Mouse (Mus musculus) ES-Bruce4 (cell line): ENCODE results near the gene Hivep3.

Experiments used
- CTCF ChIP-seq: IDR thresholded peaks from one replicate; pipeline ENCODE4 v1.8.1; 2011; ENCODE audit warnings: low read depth, low read length
- EP300 ChIP-seq: IDR thresholded peaks from 2 replicates; pipeline ENCODE4 v1.6.1; 2011; ENCODE audit warnings: low read depth, low read length; ENCODE audit not compliant: insufficient read depth
- POLR2A ChIP-seq: IDR thresholded peaks from one replicate; pipeline ENCODE4 v1.8.1; 2011; ENCODE audit warnings: low read length; ENCODE audit not compliant: insufficient read depth

GRCm38 (mm10) chr4:120101186-120101585, 367.6 kb downstream of the Hivep3 start:
- no peak for TF ChIP-seq CTCF
- no peak for TF ChIP-seq POLR2A
- TF ChIP-seq EP300: no peak
